Mouse (Mus musculus): Measurements from ENCODE around the gene Yipf1. TPM values are rescaled to one million over a fixed set of nuclear protein-coding genes. Genes with fewer than 3 reads are reported as not detected.
A peak's percentile ranks its signal among the peaks of the same experiment; 100 is the strongest.
"Not testable (repeated sequence)": the region's sequence is repeated elsewhere in the genome, so short reads cannot be mapped to it uniquely, and the experiment has no call there.

Gene Yipf1
- total RNA-seq, 2 experiments from 2014 or later, result 44.5 to 45.1 TPM

DNA sequence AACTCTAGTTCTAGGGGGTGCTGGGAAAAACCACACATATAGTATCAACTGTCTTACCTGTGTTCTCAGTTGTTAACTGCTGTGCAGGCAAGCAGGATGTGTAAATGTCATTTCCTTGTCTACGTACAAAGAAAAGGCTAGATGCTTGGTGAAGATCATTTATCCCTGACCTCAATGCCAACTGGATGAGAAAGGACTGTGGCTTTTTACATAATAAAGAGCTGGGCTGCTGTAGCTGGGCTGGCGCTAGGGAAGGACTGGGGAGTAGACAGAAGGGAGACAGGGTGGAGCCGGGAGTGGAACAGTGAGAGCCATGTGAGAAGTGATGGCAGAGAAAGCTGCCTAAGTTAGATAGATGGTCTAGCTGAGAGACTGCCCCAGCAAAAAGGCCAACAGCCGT lies 48.6 kb downstream of the Yipf1 start:
- intact Hi-C loops (cut with DNase I), result no loop called here
- DNase-seq (ENCODE audit: low spot score in 2 of 2), result no peak

- no peak for DNase-seq (ENCODE audit: low spot score in 2 of 2)
- intact Hi-C loops (cut with DNase I), result no loop called here
Measured at GRCm38 (mm10) chr4:107363573-107363972, 49.4 kb downstream of the Yipf1 start.

- intact Hi-C loops (cut with DNase I), result no loop called here
- no peak for DNase-seq (ENCODE audit: low spot score in 2 of 2)
Measured at GRCm38 (mm10) chr4:107364190-107364639, 50.1 kb downstream of the Yipf1 start.

DNA sequence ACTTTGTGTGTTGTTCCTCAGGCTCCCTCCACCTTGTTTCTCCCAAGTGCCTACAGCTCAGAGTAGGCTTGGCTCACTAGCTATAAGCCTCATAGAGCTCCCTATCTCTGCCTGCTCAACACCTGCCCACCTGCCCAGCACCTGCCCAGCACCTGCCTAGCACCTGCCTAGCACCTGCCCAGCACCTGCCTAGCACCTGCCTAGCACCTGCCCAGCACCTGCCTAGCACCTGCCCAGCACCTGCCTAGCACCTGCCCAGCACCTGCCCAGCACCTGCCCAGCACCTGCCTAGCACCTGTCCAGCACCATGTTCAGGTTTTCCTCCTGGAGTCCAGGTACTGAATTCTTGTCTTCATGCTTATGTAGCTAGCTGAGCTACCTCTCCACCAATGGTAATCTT lies 52.2 kb downstream of the Yipf1 start:
- DNase-seq (ENCODE audit: low spot score in 2 of 2), result not testable (repeated sequence)
- intact Hi-C loops (cut with DNase I), result loop anchor here (5.0 kb wide), 1 partner anchor 286 kb away; no protein-coding TSS in a partner anchor

- intact Hi-C loops (cut with DNase I), result loop anchor here (5.0 kb wide), 1 partner anchor 285 kb away; no protein-coding TSS in a partner anchor
- peak; percentile 83 to 90 for DNase-seq (ENCODE audit: low spot score in 2 of 2)
Measured at GRCm38 (mm10) chr4:107367567-107368314, 53.6 kb downstream of the Yipf1 start, which contains the start of gene Ndc1. Gene Ndc1 (plus strand): TSS chr4:107367784.

DNA sequence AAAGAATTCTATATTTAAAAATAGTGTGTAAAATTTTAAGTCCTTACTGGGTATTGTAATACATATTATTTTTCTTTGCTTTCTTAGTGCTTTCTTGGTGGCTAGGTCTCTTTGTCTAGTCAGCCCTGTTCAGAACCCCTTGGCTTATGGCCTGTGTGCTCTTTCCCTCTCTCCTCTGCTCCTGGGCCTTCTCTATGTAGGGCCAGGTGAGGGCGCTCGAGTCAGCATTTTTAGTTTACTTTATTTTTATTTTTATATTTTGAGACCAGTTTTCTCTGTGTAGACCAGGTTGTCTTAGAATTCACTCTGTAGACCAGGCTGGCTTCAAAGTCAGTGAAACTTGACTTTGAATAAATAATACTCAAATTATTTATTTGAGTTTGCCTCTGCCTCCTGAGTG lies 58.1 kb downstream of the Yipf1 start:
- intact Hi-C loops (cut with DNase I), result no loop called here

GRCm38 (mm10) chr4:107374677-107375076 lies 60.5 kb downstream of the Yipf1 start:
- DNase-seq (ENCODE audit: low spot score in 2 of 2), result no peak
- intact Hi-C loops (cut with DNase I), result no loop called here

More for the DNA sequence above, 58.1 kb downstream of the Yipf1 start:
- DNase-seq (ENCODE audit: low spot score in 2 of 2), result no peak

DNA sequence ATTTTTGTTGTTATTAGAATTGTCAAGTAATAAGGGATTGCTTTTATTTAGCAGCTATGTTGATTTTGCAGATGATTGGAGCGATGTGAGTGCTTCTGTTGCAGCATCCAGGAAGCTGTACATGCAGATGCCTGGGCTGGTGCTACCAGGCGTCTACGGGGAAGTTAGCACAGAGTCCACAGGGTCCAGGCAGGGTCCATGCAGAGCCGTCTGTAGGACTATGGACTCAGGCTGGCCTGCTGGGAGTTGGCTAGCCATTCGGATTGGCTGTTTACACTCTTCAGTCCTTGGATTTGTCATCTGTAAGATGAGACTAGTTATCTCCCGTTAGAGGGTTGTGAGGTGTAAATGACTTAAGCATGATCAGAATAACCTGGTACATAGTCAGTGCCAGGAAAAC lies 64.8 kb downstream of the Yipf1 start:
- DNase-seq (ENCODE audit: low spot score in 2 of 2), result no peak
- intact Hi-C loops (cut with DNase I), result no loop called here

- intact Hi-C loops (cut with DNase I), result no loop called here
- no peak for DNase-seq (ENCODE audit: low spot score in 2 of 2)
Measured at GRCm38 (mm10) chr4:107380871-107381270, 66.7 kb downstream of the Yipf1 start.

- DNase-seq (ENCODE audit: low spot score in 2 of 2), result peak in 1 of 2 experiments; percentile 19
- intact Hi-C loops (cut with DNase I), result no loop called here
Measured at GRCm38 (mm10) chr4:107387038-107387437, 72.9 kb downstream of the Yipf1 start.

- DNase-seq (ENCODE audit: low spot score in 2 of 2), result no peak
- intact Hi-C loops (cut with DNase I), result no loop called here
Measured at GRCm38 (mm10) chr4:107387465-107387864, 73.3 kb downstream of the Yipf1 start.

DNA sequence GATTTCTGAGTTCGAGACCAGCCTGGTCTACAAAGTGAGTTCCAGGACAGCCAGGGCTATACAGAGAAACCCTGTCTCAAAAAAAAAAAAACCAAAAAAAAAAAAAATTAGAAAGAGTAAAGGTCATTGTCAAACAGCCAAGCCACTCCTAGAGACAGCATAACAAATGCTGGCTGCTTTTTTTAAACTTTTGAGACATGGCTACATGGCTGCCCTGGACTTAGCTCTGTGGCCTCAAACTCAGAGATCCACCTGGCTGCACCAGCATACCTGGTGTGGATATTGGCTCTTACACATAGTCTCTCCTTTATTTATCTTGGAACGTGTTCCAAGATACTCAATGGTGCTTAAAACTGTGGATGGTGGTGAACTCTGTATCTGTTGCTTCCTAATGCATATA lies 74.1 kb downstream of the Yipf1 start:
- intact Hi-C loops (cut with DNase I), result no loop called here
- no peak for DNase-seq (ENCODE audit: low spot score in 2 of 2)

GRCm38 (mm10) chr4:107389345-107389744 lies 75.2 kb downstream of the Yipf1 start:
- intact Hi-C loops (cut with DNase I), result no loop called here
- no peak for DNase-seq (ENCODE audit: low spot score in 2 of 2)

GRCm38 (mm10) chr4:107393771-107394170 lies 79.6 kb downstream of the Yipf1 start:
- intact Hi-C loops (cut with DNase I), result no loop called here

More at GRCm38 (mm10) chr4:107393771-107394170, 79.6 kb downstream of the Yipf1 start:
- DNase-seq (ENCODE audit: low spot score in 2 of 2), result no peak

Other genes with a start within 250 kb of the Yipf1 start
- gene Mrpl37, start 247.5 kb upstream of the Yipf1 start, total RNA-seq (2021), result 10 to 100 TPM; 64.9 to 67.0 TPM
- 1 to 10 TPM; 4.6 to 7.7 TPM for gene Cyb5rl, start 247.4 kb upstream of the Yipf1 start, total RNA-seq (2021)
- gene Cdcp2, start 217.5 kb upstream of the Yipf1 start, total RNA-seq (2021), result not detected
- 100 to 1,000 TPM; 193 to 195 TPM for gene Tmem59, start 136.0 kb upstream of the Yipf1 start, total RNA-seq (2021)
- 10 to 100 TPM; 17.5 to 19.8 TPM for gene Tceanc2, start 135.2 kb upstream of the Yipf1 start, total RNA-seq (2021)
- under 1 TPM in 1 of 2 experiments, not detected in 1; 0.33 TPM for gene Ldlrad1, start 105.2 kb upstream of the Yipf1 start, total RNA-seq (2021)
- gene Lrrc42, start 60.8 kb upstream of the Yipf1 start, total RNA-seq (2021), result 10 to 100 TPM; 34.0 to 37.9 TPM
- gene Hspb11, start 60.8 kb upstream of the Yipf1 start, total RNA-seq (2021), result 10 to 100 TPM; 21.5 to 22.1 TPM
- not detected for gene Dio1, start 7.2 kb upstream of the Yipf1 start, total RNA-seq (2021)
- gene Ndc1, start 53.4 kb downstream of the Yipf1 start, total RNA-seq (2021), result 10 to 100 TPM; 14.6 to 18.8 TPM
- 1 to 10 TPM; 1.4 to 2.3 TPM for gene Glis1, start 120.2 kb downstream of the Yipf1 start, total RNA-seq (2021)

Measured in left cerebral cortex, postnatal 14 days (tissue).